Mouse (Mus musculus): ENCODE results near the gene Emp1. TPM values are rescaled to one million over a fixed set of nuclear protein-coding genes. Genes with fewer than 3 reads are reported as not detected.
A peak's percentile ranks its signal among the peaks of the same experiment; 100 is the strongest.

Gene Emp1
- polyA plus RNA-seq, 1 experiment from 2014 or later: 88.1 TPM

DNA sequence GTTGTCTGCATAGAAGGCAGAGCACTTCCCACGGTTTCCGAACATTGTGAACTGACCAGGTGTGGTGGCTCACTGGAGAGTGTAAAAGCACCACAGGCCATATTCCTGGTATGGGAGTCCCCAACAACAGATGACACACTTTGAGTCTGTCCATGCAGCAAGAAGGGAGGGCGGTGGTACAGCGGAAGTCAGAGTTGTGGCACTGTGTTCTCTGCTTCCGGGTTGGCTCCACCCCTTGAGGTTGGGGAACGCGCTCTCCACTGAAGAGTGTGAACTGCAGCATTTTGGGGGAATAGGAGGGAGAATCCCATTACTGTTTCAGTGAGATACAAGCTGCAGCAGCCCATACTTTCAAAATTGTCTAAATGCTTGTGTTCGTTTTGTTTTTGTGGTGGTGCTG is 11.0 kb downstream of the Emp1 start:
- Histone ChIP-seq H3K9me3 (ENCODE audit: control insufficient read depth, low read length) (no peaks in the 10 kb centered on the region), H3K4me1 (replicated peaks; ENCODE audit: control insufficient read depth, insufficient read depth) (peaks cover 3% of the 10 kb centered on the region), H3K27me3 (ENCODE audit: control insufficient read depth, insufficient read depth, low read length) (no peaks in the 10 kb centered on the region), H3K36me3 (ENCODE audit: control insufficient read depth, insufficient read depth, low read length) (peaks cover 2% of the 10 kb centered on the region), H3K4me2 (replicated peaks; ENCODE audit: low read depth) (no peak overlapping the region), H3K4me3 (ENCODE audit: low read depth, low read length) (no peak overlapping the region), H3K27ac (replicated peaks) (no peak overlapping the region), H3K9ac (ENCODE audit: low read length) (no peak overlapping the region)
- no peak for TF ChIP-seq CTCF (IDR thresholded peaks at IDR 0.05; ENCODE audit: low read depth)
- no peak for TF ChIP-seq EP300 (optimal IDR thresholded peaks at IDR 0.05)
- WGBS: 89% methylated on average over 8 of the region's 8 CpGs
- no peak for DNase-seq (ENCODE audit: low spot score)
- no peak for ATAC-seq (ENCODE audit: low FRiP score, low TSS enrichment)

GRCm38 (mm10) chr6:135375818-135376217 is 13.5 kb downstream of the Emp1 start:
- H3K27ac ChIP-seq (replicated peaks): no peak overlapping the region
- WGBS: 59% methylated on average over 5 of the region's 5 CpGs

DNA sequence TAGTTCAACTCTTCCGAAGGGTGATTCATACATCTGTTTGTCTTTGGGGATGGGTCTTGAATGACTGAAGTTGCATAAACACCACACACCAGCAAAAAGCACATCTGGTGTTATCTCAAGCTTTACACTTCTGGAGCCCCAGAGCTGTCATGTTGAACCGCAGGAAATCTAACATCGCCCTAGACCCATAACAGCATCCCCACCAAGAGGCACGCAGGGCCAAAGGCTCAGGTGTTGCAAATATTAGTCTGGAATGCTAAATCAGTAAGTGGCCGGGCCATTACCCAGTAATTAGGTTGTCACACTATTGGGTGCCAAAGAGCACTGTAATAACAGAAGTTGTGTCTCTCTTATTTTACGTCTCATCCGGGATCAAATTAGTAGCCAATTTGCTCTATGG is 13.9 kb downstream of the Emp1 start:
- H3K27ac ChIP-seq (replicated peaks): no peak overlapping the region
- H3K27me3 ChIP-seq (ENCODE audit: control insufficient read depth, insufficient read depth, low read length): no peaks in the 10 kb centered on the region
- H3K36me3 ChIP-seq (ENCODE audit: control insufficient read depth, insufficient read depth, low read length): peaks cover 12% of the 10 kb centered on the region
- H3K4me1 ChIP-seq (replicated peaks; ENCODE audit: control insufficient read depth, insufficient read depth): no peaks in the 10 kb centered on the region
- no peak overlapping the region for H3K9ac ChIP-seq (ENCODE audit: low read length)
- H3K4me3 ChIP-seq (ENCODE audit: low read depth, low read length): no peak overlapping the region
- DNase-seq (ENCODE audit: low spot score) (no peak), ATAC-seq (ENCODE audit: low FRiP score, low TSS enrichment) (no peak)
- H3K9me3 ChIP-seq (ENCODE audit: control insufficient read depth, low read length): no peaks in the 10 kb centered on the region
- no peak overlapping the region for H3K4me2 ChIP-seq (replicated peaks; ENCODE audit: low read depth)
- TF ChIP-seq CTCF (IDR thresholded peaks at IDR 0.05; ENCODE audit: low read depth) (no peak), EP300 (optimal IDR thresholded peaks at IDR 0.05) (no peak)
- 65% methylated on average over 7 of the region's 7 CpGs for WGBS

More at GRCm38 (mm10) chr6:135375818-135376217, 13.5 kb downstream of the Emp1 start:
- DNase-seq (ENCODE audit: low spot score) (no peak), ATAC-seq (ENCODE audit: low FRiP score, low TSS enrichment) (no peak)
- Histone ChIP-seq H3K9ac (ENCODE audit: low read length) (no peak overlapping the region), H3K4me2 (replicated peaks; ENCODE audit: low read depth) (no peak overlapping the region), H3K36me3 (ENCODE audit: control insufficient read depth, insufficient read depth, low read length) (peaks cover 10% of the 10 kb centered on the region), H3K4me3 (ENCODE audit: low read depth, low read length) (no peak overlapping the region), H3K9me3 (ENCODE audit: control insufficient read depth, low read length) (no peaks in the 10 kb centered on the region), H3K4me1 (replicated peaks; ENCODE audit: control insufficient read depth, insufficient read depth) (no peaks in the 10 kb centered on the region), H3K27me3 (ENCODE audit: control insufficient read depth, insufficient read depth, low read length) (no peaks in the 10 kb centered on the region)
- TF ChIP-seq EP300 (optimal IDR thresholded peaks at IDR 0.05): no peak
- TF ChIP-seq CTCF (IDR thresholded peaks at IDR 0.05; ENCODE audit: low read depth): no peak

GRCm38 (mm10) chr6:135377583-135378319 is 15.4 kb downstream of the Emp1 start:
- ATAC-seq (ENCODE audit: low FRiP score, low TSS enrichment) (peak; percentile 63; the same call in 1 of the 2 replicates), DNase-seq (ENCODE audit: low spot score) (peak; percentile 57)
- TF ChIP-seq EP300 (optimal IDR thresholded peaks at IDR 0.05) (no peak), CTCF (IDR thresholded peaks at IDR 0.05; ENCODE audit: low read depth) (peak; percentile 87)
- 31% methylated on average over 16 of the region's 16 CpGs for WGBS
- H3K27ac ChIP-seq (replicated peaks): no peak overlapping the region
- H3K36me3 ChIP-seq (ENCODE audit: control insufficient read depth, insufficient read depth, low read length): peaks cover 21% of the 10 kb centered on the region
- H3K4me1 ChIP-seq (replicated peaks; ENCODE audit: control insufficient read depth, insufficient read depth): no peaks in the 10 kb centered on the region
- no peak overlapping the region for H3K4me3 ChIP-seq (ENCODE audit: low read depth, low read length)
- no peak overlapping the region for H3K4me2 ChIP-seq (replicated peaks; ENCODE audit: low read depth)
- H3K27me3 ChIP-seq (ENCODE audit: control insufficient read depth, insufficient read depth, low read length): no peaks in the 10 kb centered on the region
- H3K9me3 ChIP-seq (ENCODE audit: control insufficient read depth, low read length): no peaks in the 10 kb centered on the region
- no peak overlapping the region for H3K9ac ChIP-seq (ENCODE audit: low read length)

DNA sequence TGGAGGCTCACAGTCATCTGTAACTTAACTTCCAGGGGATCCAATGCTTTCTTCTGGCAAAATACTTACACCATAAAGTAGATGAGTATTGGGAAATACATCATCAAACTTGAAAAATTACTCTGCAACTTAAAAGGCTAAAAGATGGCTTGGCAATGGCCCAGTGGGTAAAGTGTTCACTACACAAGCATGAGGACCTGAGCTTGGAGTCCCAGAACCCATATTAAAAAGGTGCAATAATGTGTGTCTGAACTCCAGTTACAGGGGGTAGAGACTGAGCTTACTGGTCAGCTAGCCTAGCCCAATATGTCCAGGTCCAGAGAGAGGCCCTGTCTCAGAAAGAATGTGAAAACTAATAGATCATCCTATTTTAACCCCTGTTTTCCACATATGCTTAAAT is 21.6 kb downstream of the Emp1 start:
- Histone ChIP-seq H3K27me3 (ENCODE audit: control insufficient read depth, insufficient read depth, low read length) (no peaks in the 10 kb centered on the region), H3K9me3 (ENCODE audit: control insufficient read depth, low read length) (no peaks in the 10 kb centered on the region), H3K4me1 (replicated peaks; ENCODE audit: control insufficient read depth, insufficient read depth) (0 out of 2 replicates have a peak, but pooled peaks cover 6% of the 10 kb centered on the region), H3K27ac (replicated peaks) (no peak overlapping the region), H3K4me3 (ENCODE audit: low read depth, low read length) (no peak overlapping the region), H3K4me2 (replicated peaks; ENCODE audit: low read depth) (no peak overlapping the region), H3K9ac (ENCODE audit: low read length) (no peak overlapping the region), H3K36me3 (ENCODE audit: control insufficient read depth, insufficient read depth, low read length) (peaks cover 18% of the 10 kb centered on the region)
- ATAC-seq (ENCODE audit: low FRiP score, low TSS enrichment) (no peak), DNase-seq (ENCODE audit: low spot score) (no peak)
- TF ChIP-seq EP300 (optimal IDR thresholded peaks at IDR 0.05) (no peak), CTCF (IDR thresholded peaks at IDR 0.05; ENCODE audit: low read depth) (no peak)

DNA sequence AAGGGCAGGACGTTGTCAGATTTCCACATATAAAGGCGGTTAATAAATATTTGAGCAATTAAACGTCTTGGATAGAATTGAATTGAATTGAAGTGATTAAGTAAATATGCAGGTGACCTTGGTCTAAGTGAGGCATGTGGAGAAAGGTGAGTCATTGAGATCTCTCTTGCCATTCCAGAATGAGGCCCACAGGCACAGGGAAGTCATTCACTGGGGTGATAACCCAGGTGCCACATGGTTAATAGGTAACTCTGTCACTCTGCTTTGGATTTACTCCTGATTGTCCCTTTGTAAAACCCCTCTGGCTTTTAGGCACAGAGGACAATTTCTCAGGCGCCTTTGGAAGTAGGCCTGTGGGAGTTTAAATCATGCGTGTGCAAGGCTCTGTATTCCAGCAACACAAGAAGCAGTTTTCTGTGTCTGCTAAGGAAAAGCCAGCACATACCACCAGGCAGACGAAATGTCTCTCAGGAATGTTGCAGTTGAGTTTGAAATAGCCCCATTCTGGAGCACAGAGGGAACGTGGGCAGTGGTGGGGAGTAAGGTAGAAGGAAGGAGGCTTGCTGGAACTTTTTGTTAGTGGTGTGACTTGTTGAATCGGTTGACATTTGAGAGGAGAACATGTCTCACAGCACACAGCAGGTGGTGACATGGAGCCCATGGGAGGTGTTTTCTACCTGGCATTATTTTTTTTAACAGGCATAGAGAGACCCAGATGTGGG is 23.6 kb downstream of the Emp1 start:
- Histone ChIP-seq H3K4me2 (replicated peaks; ENCODE audit: low read depth) (no peak overlapping the region), H3K27me3 (ENCODE audit: control insufficient read depth, insufficient read depth, low read length) (no peaks in the 10 kb centered on the region), H3K4me3 (ENCODE audit: low read depth, low read length) (no peak overlapping the region), H3K27ac (replicated peaks) (peak overlapping the region; percentile 85), H3K9ac (ENCODE audit: low read length) (no peak overlapping the region; the same call in 1 of the 2 replicates), H3K36me3 (ENCODE audit: control insufficient read depth, insufficient read depth, low read length) (peaks cover 14% of the 10 kb centered on the region), H3K9me3 (ENCODE audit: control insufficient read depth, low read length) (no peaks in the 10 kb centered on the region), H3K4me1 (replicated peaks; ENCODE audit: control insufficient read depth, insufficient read depth) (0 out of 2 replicates have a peak, but pooled peaks cover 6% of the 10 kb centered on the region)
- 42% methylated on average over 8 of the region's 8 CpGs for WGBS
- ATAC-seq (ENCODE audit: low FRiP score, low TSS enrichment): peak; percentile 91
- peak; percentile 59 for DNase-seq (ENCODE audit: low spot score)
- TF ChIP-seq EP300 (optimal IDR thresholded peaks at IDR 0.05): peak; percentile 12
- no peak for TF ChIP-seq CTCF (IDR thresholded peaks at IDR 0.05; ENCODE audit: low read depth)

All from stomach, postnatal 0 days (tissue).